Mouse (Mus musculus) testis, adult 10 weeks (tissue): ENCODE results near the gene Nrxn2. TPM values are rescaled to one million over a fixed set of nuclear protein-coding genes. Genes with fewer than 3 reads are reported as not detected.

Experiments
- polyA plus RNA-seq: library from polyadenylated mRNA; stranded (reverse); fragments of 350-450 nt; fragmentation: Illumina TruSeq; extraction: RNeasy Lipid Tissue Mini Kit (QIAGEN cat#74804); gene quantifications from one replicate; pipeline ENCODE4 v1.2.3, GENCODE M21; 2014; ENCODE audit warnings: low read depth, low replicate concordance

Nrxn2 gene
- polyA plus RNA-seq = 0.08 TPM

DNA sequence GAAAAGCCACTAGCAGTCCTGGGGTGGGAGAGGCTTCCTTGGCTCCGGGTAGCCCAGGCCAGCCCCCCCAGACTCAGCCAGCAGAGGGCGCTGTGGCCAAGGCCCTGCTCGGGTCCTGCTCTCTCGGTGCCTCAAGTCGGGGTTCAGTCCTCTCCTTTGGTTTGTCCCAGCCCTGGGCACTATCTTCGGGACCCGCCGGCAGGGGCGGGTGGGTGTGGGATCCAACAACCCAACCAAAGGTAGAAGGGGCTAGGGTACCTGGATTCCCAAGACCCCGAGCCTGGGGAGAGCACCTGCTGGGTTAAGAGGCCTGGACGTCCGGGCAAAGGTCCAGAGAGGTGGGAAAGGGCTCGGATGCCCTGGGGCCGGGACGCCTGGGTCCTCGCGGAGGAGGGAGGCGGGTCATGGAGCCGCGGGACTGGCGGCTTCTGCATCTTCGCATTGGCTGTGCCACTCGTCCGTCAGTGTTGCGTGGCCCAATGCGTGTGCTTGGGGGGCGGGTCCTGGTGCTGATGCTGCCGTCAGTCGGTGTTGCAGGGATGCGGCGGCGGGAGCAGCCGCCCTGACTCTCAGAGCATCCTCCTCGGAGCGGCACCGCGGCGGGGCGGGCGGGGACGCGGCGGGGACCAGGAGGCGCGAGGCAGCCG lies at the start of gene Nrxn2:
Gene Nrxn2 (plus strand): TSS at position 499 of the 647 bp plus-strand sequence.

GRCm38 (mm10) chr19:6384128-6384527 lies 34.4 kb upstream of the Nrxn2 start, which contains the start of gene Pygm:
Gene Pygm, plus strand, starts transcription at chr19:6384399.

DNA sequence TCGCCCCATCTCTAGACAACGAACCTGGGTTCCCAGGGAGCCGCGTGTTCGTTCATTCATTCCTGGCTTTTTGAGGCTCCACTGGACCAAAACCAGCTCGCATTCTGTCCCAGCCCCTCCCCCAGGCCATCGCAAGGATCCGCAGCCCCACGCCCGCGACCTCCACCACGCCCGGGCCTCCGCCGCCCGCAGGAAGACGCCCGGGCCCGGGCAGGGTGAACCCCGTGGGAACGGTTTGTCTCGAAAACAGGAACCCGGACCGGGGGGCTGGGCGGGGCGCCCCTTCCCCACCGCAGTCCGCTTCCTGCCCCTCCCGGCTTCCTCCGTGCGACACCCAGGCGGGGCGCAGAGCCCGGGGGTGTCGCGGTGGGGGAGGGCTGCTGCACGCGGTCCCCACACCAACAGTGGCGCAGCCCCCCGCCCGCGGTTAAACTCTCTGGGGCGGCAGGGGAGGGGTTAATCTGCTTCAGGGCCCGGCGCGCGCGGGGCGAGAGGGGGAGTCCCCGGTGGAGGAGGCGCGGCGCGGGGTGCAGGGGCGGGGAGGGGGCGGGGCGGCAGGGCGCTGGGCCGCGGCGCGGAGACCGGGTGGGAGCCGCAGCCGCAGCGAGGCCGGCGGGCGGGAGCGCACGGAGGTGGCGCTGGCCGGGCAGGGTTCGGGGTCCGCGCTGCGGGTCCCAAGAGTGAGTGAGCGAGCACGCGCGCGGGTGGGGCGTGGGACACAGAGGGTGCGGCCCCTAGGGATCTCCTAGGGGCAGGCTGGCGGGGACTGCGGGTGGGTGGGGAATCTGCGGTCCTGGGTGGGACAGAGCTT lies 19.0 kb upstream of the Nrxn2 start, which contains the start of gene Rasgrp2:
Gene Rasgrp2 (plus strand): TSS at position 56 of the 811 bp plus-strand sequence.

GRCm38 (mm10) chr19:6542367-6543034 lies 124.0 kb downstream of the Nrxn2 start, which contains the start of gene Slc22a12:
Gene Slc22a12, minus strand, starts transcription at chr19:6543032.

Other genes starting within 250 kb of the Nrxn2 start
- 7.0 TPM for gene Majin, start 234.3 kb upstream of the Nrxn2 start, polyA plus RNA-seq
- not detected for gene Gpha2, start 192.4 kb upstream of the Nrxn2 start, polyA plus RNA-seq
- 0.45 TPM for gene Ppp2r5b, start 182.9 kb upstream of the Nrxn2 start, polyA plus RNA-seq
- gene Atg2a, start 177.1 kb upstream of the Nrxn2 start, polyA plus RNA-seq = 0.41 TPM
- gene Ehd1, start 142.0 kb upstream of the Nrxn2 start, polyA plus RNA-seq = 43.3 TPM
- gene Cdc42bpg, start 112.3 kb upstream of the Nrxn2 start, polyA plus RNA-seq = 0.49 TPM
- gene Men1, start 83.8 kb upstream of the Nrxn2 start, polyA plus RNA-seq = 3.6 TPM
- 1.3 TPM for gene Map4k2, start 77.6 kb upstream of the Nrxn2 start, polyA plus RNA-seq
- gene Sf1, start 55.0 kb upstream of the Nrxn2 start, polyA plus RNA-seq = 210 TPM
- gene Pygm, start 34.3 kb upstream of the Nrxn2 start, polyA plus RNA-seq = 2.9 TPM
- gene Rasgrp2, start 19.4 kb upstream of the Nrxn2 start, polyA plus RNA-seq = 0.99 TPM
- 0.18 TPM for gene Slc22a12, start 124.3 kb downstream of the Nrxn2 start, polyA plus RNA-seq